Mouse (Mus musculus) liver, embryonic 16.5 days (tissue): ENCODE measurements around the gene Vmn2r88. TPM values are rescaled to one million over a fixed set of nuclear protein-coding genes. Genes with fewer than 3 reads are reported as not detected.
"Not testable (repeated sequence)": the region's sequence is repeated elsewhere in the genome, so short reads cannot be mapped to it uniquely, and the experiment has no call there.

Experiments used
- ATAC-seq: fragments of 200-750 bp; cut with Nextera tagmentation; 2 replicates; pipeline ENCODE4 v1.8.0; 2017; ENCODE audit warnings: low read depth, mild to moderate bottlenecking, moderate number of reproducible peaks, moderate library complexity
- H3K27ac ChIP-seq: fragments of 300-500 bp; sonication (generic); 2 replicates; pipeline ENCODE4 v1.5.1; 2014; ENCODE audit warnings: mild to moderate bottlenecking, low read length
- H3K27me3 ChIP-seq: fragments of 300-500 bp; sonication (generic); 2 replicates; pipeline ENCODE4 v1.6.1; 2014; ENCODE audit warnings: low read depth, low read length, mixed read lengths; ENCODE audit not compliant: control insufficient read depth, insufficient read depth
- H3K36me3 ChIP-seq: fragments of 300-500 bp; sonication (generic); 2 replicates; pipeline ENCODE4 v1.6.1; 2014; ENCODE audit warnings: mild to moderate bottlenecking; ENCODE audit not compliant: control insufficient read depth, insufficient read depth
- H3K4me1 ChIP-seq: fragments of 300-500 bp; sonication (generic); 2 replicates; pipeline ENCODE4 v1.6.1; 2014; ENCODE audit warnings: low read depth, low read length, mixed read lengths; ENCODE audit not compliant: control insufficient read depth
- H3K4me2 ChIP-seq: fragments of 300-500 bp; sonication (generic); 2 replicates; pipeline ENCODE4 v1.6.1; 2014; ENCODE audit warnings: low read depth, low read length, mixed read lengths
- H3K4me3 ChIP-seq: fragments of 300-500 bp; sonication (generic); 2 replicates; pipeline ENCODE4 v1.5.1; 2014; ENCODE audit warnings: low read depth, mild to moderate bottlenecking, low read length
- H3K9ac ChIP-seq: fragments of 300-500 bp; sonication (generic); 2 replicates; pipeline ENCODE4 v1.6.1; 2014; ENCODE audit warnings: low read depth, low read length
- H3K9me3 ChIP-seq: fragments of 300-500 bp; sonication (generic); replicated peaks from 2 replicates; pipeline ENCODE4 v1.6.1; 2016; ENCODE audit warnings: low read length; ENCODE audit not compliant: control insufficient read depth
- WGBS: fragments of 180-500 bp; shearing (Covaris S2); extraction: QIAGEN DNeasy Blood & Tissue Kit; methylation state at CpG from one replicate; pipeline ENCODE4 v1.1.7; 2014; ENCODE audit not compliant: insufficient replicate concordance; 5-methylcytosine and 5-hydroxymethylcytosine counted together
- polyA plus RNA-seq: library from polyadenylated mRNA; unstranded; fragments of >200 nt; fragmentation: Nextera tagmentation; extraction: Ambion mirVana; gene quantifications from 2 replicates; pipeline ENCODE4 v1.2.1, GENCODE M21; 2015

The Vmn2r88 gene
- polyA plus RNA-seq, 1 experiment from 2014 or later = not detected

- no peaks in the 10 kb centered on the region for H3K4me1 ChIP-seq
- no peak overlapping the region for H3K9ac ChIP-seq
Measured at GRCm38 (mm10) chr14:51434546-51434945, 23.9 kb downstream of the Vmn2r88 start.

DNA sequence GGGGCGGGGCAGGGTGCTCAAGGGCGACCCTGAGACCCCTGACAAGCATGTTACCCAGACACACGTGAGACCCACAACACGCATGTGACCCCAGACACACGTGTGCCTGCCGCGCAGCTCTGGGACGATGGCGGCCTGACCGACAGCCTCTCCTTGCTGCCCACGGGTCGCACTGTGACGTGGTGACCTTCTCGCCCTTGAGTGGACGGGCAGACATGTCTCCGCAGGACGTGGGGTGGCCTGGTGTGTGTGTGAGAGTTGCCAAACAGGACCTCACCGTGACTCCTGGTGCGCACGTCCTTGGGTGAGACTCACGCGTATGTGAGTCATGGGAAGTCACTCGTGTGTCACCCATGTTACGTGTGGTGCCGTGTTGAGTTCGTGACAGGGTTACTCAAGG lies 24.4 kb downstream of the Vmn2r88 start:
- no peak overlapping the region for H3K4me2 ChIP-seq
- H3K9ac ChIP-seq = no peak overlapping the region
- H3K36me3 ChIP-seq = no peaks in the 10 kb centered on the region
- WGBS = 90% methylated on average over 26 of the region's 26 CpGs
- H3K4me3 ChIP-seq = no peak overlapping the region
- H3K9me3 ChIP-seq = peaks cover 6% of the 10 kb centered on the region
- no peaks in the 10 kb centered on the region for H3K4me1 ChIP-seq
- no peak overlapping the region for H3K27ac ChIP-seq
- H3K27me3 ChIP-seq = no peaks in the 10 kb centered on the region
- ATAC-seq = no peak

More at GRCm38 (mm10) chr14:51434546-51434945, 23.9 kb downstream of the Vmn2r88 start:
- peaks cover 6% of the 10 kb centered on the region for H3K9me3 ChIP-seq
- H3K4me2 ChIP-seq = no peak overlapping the region
- H3K27ac ChIP-seq = no peak overlapping the region
- no peak overlapping the region for H3K4me3 ChIP-seq
- no peaks in the 10 kb centered on the region for H3K27me3 ChIP-seq
- ATAC-seq = no peak
- H3K36me3 ChIP-seq = no peaks in the 10 kb centered on the region
- 77% methylated on average over 16 of the region's 16 CpGs for WGBS

DNA sequence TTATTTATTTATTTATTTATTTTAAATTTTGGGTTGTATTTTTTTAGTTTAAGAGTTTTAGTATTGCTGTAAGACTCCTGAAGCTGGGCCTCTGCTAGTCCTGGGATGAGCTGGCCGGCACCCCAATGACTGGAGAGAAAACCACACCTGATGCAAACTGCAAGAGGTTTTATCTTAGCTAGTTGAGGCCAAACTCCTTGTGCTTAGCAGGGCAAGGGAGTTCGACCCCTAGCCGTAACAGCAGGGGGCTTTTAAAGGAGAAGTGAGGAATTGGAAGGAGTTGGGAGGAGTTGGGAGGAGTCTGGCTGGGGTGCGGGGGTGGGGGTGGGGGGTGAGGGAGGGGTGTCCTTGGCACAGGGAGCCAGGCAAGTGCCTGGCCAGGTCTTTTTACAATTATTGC lies 28.3 kb downstream of the Vmn2r88 start:
- Histone ChIP-seq H3K4me2 (no peak overlapping the region), H3K4me3 (no peak overlapping the region), H3K27me3 (no peaks in the 10 kb centered on the region), H3K9me3 (peaks cover 6% of the 10 kb centered on the region), H3K9ac (no peak overlapping the region), H3K27ac (no peak overlapping the region), H3K4me1 (no peaks in the 10 kb centered on the region), H3K36me3 (no peaks in the 10 kb centered on the region)
- no peak for ATAC-seq
- whole genome bisulfite sequencing = 63% methylated on average over 4 of the region's 4 CpGs

DNA sequence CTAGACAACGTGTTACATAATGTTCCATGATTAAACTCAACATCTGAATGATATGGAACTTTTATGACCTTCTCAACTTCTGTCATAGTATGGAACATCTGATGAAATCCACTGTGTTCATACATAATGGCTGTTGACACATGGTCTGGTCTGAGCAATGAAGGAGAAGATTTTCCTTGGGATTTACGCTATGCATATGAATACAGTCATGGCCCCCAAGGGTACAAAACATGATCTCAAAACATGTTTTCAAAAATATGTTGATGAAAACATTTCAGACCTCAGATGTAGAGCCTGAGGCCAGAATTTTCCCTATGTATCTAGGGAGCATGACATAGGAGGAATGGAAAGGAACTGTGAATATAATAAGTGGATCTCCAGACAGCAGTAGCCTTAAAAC lies 40.9 kb downstream of the Vmn2r88 start, which contains the start of gene Vmn2r89:
TSS of gene Vmn2r89 (plus strand) at position 301 of the 400 bp plus-strand sequence.
- WGBS = 59% methylated on average over 2 of the region's 2 CpGs
- not testable (repeated sequence) for H3K36me3 ChIP-seq

More for the DNA sequence above, 40.9 kb downstream of the Vmn2r88 start, which contains the start of gene Vmn2r89:
- not testable (repeated sequence) for H3K4me2 ChIP-seq, H3K27me3 ChIP-seq, H3K4me1 ChIP-seq, H3K27ac ChIP-seq, ATAC-seq, H3K9ac ChIP-seq, H3K4me3 ChIP-seq, H3K9me3 ChIP-seq

Other genes starting within 250 kb of the Vmn2r88 start
- not detected in 2 replicates for gene Rnase2b, start 248.6 kb upstream of the Vmn2r88 start, polyA plus RNA-seq
- gene Ang2, start 211.7 kb upstream of the Vmn2r88 start, polyA plus RNA-seq = not detected in 2 replicates
- not detected in 2 replicates for gene Ear14, start 207.4 kb upstream of the Vmn2r88 start, polyA plus RNA-seq
- gene Rnase2a, start 154.7 kb upstream of the Vmn2r88 start, polyA plus RNA-seq = not detected in 2 replicates
- gene Gm7247, start 49.1 kb upstream of the Vmn2r88 start, polyA plus RNA-seq = not detected in 2 replicates
- not detected in 2 replicates for gene Vmn2r89, start 41.0 kb downstream of the Vmn2r88 start, polyA plus RNA-seq
- 0.14 and 0.20 TPM in 2 replicates for gene Gm5622, start 142.0 kb downstream of the Vmn2r88 start, polyA plus RNA-seq
- not detected in 2 replicates for gene Gm17175, start 163.2 kb downstream of the Vmn2r88 start, polyA plus RNA-seq
- gene Gm17174, start 181.3 kb downstream of the Vmn2r88 start, polyA plus RNA-seq = not detected in 2 replicates
- gene Gm17078, start 200.5 kb downstream of the Vmn2r88 start, polyA plus RNA-seq = not detected in 2 replicates
- gene Gm4181, start 224.8 kb downstream of the Vmn2r88 start, polyA plus RNA-seq = not detected in 2 replicates